Mouse (Mus musculus): ENCODE measurements around the gene Bmp5. TPM values are rescaled to one million over a fixed set of nuclear protein-coding genes. Genes with fewer than 3 reads are reported as not detected.

Bmp5 gene
- total RNA-seq, 1 experiment from 2014 or later = not detected

GRCm38 (mm10) chr9:75833189-75833732 is 58.1 kb downstream of the Bmp5 start:
- ATAC-seq (replicated peaks; ENCODE audit: low read depth, poor library complexity, severe bottlenecking) = no peak

- no peak for ATAC-seq (replicated peaks; ENCODE audit: low read depth, poor library complexity, severe bottlenecking)
Measured at GRCm38 (mm10) chr9:75839450-75839849, 64.3 kb downstream of the Bmp5 start.

GRCm38 (mm10) chr9:75840841-75841240 is 65.7 kb downstream of the Bmp5 start:
- no peak for ATAC-seq (replicated peaks; ENCODE audit: low read depth, poor library complexity, severe bottlenecking)

GRCm38 (mm10) chr9:75846010-75846409 is 70.8 kb downstream of the Bmp5 start:
- no peak for ATAC-seq (replicated peaks; ENCODE audit: low read depth, poor library complexity, severe bottlenecking)

- ATAC-seq (replicated peaks; ENCODE audit: low read depth, poor library complexity, severe bottlenecking) = no peak
Measured at GRCm38 (mm10) chr9:75850670-75851228, 75.6 kb downstream of the Bmp5 start.

GRCm38 (mm10) chr9:75858161-75858560 is 83.0 kb downstream of the Bmp5 start:
- no peak for ATAC-seq (replicated peaks; ENCODE audit: low read depth, poor library complexity, severe bottlenecking)

GRCm38 (mm10) chr9:75858939-75859338 is 83.8 kb downstream of the Bmp5 start:
- no peak for ATAC-seq (replicated peaks; ENCODE audit: low read depth, poor library complexity, severe bottlenecking)

GRCm38 (mm10) chr9:75870332-75871177 is 95.4 kb downstream of the Bmp5 start:
- ATAC-seq (replicated peaks; ENCODE audit: low read depth, poor library complexity, severe bottlenecking) = no peak

- ATAC-seq (replicated peaks; ENCODE audit: low read depth, poor library complexity, severe bottlenecking) = no peak
Measured at GRCm38 (mm10) chr9:75876333-75876732, 101.2 kb downstream of the Bmp5 start.

GRCm38 (mm10) chr9:75883481-75884190 is 108.5 kb downstream of the Bmp5 start:
- ATAC-seq (replicated peaks; ENCODE audit: low read depth, poor library complexity, severe bottlenecking) = no peak

- no peak for ATAC-seq (replicated peaks; ENCODE audit: low read depth, poor library complexity, severe bottlenecking)
Measured at GRCm38 (mm10) chr9:75886801-75887544, 111.8 kb downstream of the Bmp5 start.

GRCm38 (mm10) chr9:75896918-75897317 is 121.8 kb downstream of the Bmp5 start:
- no peak for ATAC-seq (replicated peaks; ENCODE audit: low read depth, poor library complexity, severe bottlenecking)

- ATAC-seq (replicated peaks; ENCODE audit: low read depth, poor library complexity, severe bottlenecking) = no peak
Measured at GRCm38 (mm10) chr9:75898022-75898421, 122.9 kb downstream of the Bmp5 start.

- ATAC-seq (replicated peaks; ENCODE audit: low read depth, poor library complexity, severe bottlenecking) = no peak
Measured at GRCm38 (mm10) chr9:75901219-75901618, 126.1 kb downstream of the Bmp5 start.

GRCm38 (mm10) chr9:75905497-75905896 is 130.3 kb downstream of the Bmp5 start:
- ATAC-seq (replicated peaks; ENCODE audit: low read depth, poor library complexity, severe bottlenecking) = no peak

GRCm38 (mm10) chr9:75910112-75910799 is 135.1 kb downstream of the Bmp5 start:
- ATAC-seq (replicated peaks; ENCODE audit: low read depth, poor library complexity, severe bottlenecking) = no peak

GRCm38 (mm10) chr9:75911542-75911941 is 136.4 kb downstream of the Bmp5 start:
- ATAC-seq (replicated peaks; ENCODE audit: low read depth, poor library complexity, severe bottlenecking) = no peak

- ATAC-seq (replicated peaks; ENCODE audit: low read depth, poor library complexity, severe bottlenecking) = no peak
Measured at GRCm38 (mm10) chr9:75916027-75916426, 140.9 kb downstream of the Bmp5 start.

- no peak for ATAC-seq (replicated peaks; ENCODE audit: low read depth, poor library complexity, severe bottlenecking)
Measured at GRCm38 (mm10) chr9:75927196-75927880, 152.2 kb downstream of the Bmp5 start.

Measured in common myeloid progenitor, adult 5-6 weeks (primary cell).